Mouse (Mus musculus): ENCODE measurements around the gene Edem1. TPM values are rescaled to one million over a fixed set of nuclear protein-coding genes. Genes with fewer than 3 reads are reported as not detected.
"Not testable (repeated sequence)": the region's sequence is repeated elsewhere in the genome, so short reads cannot be mapped to it uniquely, and the experiment has no call there.

Gene Edem1
- total RNA-seq, 2 experiments from 2014 or later = 19.3 to 21.7 TPM

- not testable (repeated sequence) for ATAC-seq (replicated peaks; ENCODE audit: low FRiP score, poor library complexity, severe bottlenecking)
Observed at GRCm38 (mm10) chr6:108869031-108869430, 40.6 kb downstream of the Edem1 start.

- ATAC-seq (replicated peaks; ENCODE audit: low FRiP score, poor library complexity, severe bottlenecking) = no peak
Observed at GRCm38 (mm10) chr6:108870421-108870820, 42.0 kb downstream of the Edem1 start.

- ATAC-seq (replicated peaks; ENCODE audit: low FRiP score, poor library complexity, severe bottlenecking) = no peak
Observed at GRCm38 (mm10) chr6:108871251-108871650, 42.8 kb downstream of the Edem1 start.

- ATAC-seq (replicated peaks; ENCODE audit: low FRiP score, poor library complexity, severe bottlenecking) = no peak
Observed at GRCm38 (mm10) chr6:108875344-108875743, 46.9 kb downstream of the Edem1 start.

- no peak for ATAC-seq (replicated peaks; ENCODE audit: low FRiP score, poor library complexity, severe bottlenecking)
Observed at GRCm38 (mm10) chr6:108876052-108876451, 47.6 kb downstream of the Edem1 start.

- no peak for ATAC-seq (replicated peaks; ENCODE audit: low FRiP score, poor library complexity, severe bottlenecking)
Observed at GRCm38 (mm10) chr6:108876486-108876885, 48.0 kb downstream of the Edem1 start.

- ATAC-seq (replicated peaks; ENCODE audit: low FRiP score, poor library complexity, severe bottlenecking) = no peak
Observed at GRCm38 (mm10) chr6:108880368-108881013, 52.0 kb downstream of the Edem1 start.

GRCm38 (mm10) chr6:108881074-108881473 is 52.6 kb downstream of the Edem1 start:
- no peak for ATAC-seq (replicated peaks; ENCODE audit: low FRiP score, poor library complexity, severe bottlenecking)

- ATAC-seq (replicated peaks; ENCODE audit: low FRiP score, poor library complexity, severe bottlenecking) = no peak
Observed at GRCm38 (mm10) chr6:108883826-108884225, 55.4 kb downstream of the Edem1 start.

GRCm38 (mm10) chr6:108884603-108885002 is 56.2 kb downstream of the Edem1 start:
- ATAC-seq (replicated peaks; ENCODE audit: low FRiP score, poor library complexity, severe bottlenecking) = no peak

- ATAC-seq (replicated peaks; ENCODE audit: low FRiP score, poor library complexity, severe bottlenecking) = no peak
Observed at GRCm38 (mm10) chr6:108886346-108886745, 57.9 kb downstream of the Edem1 start.

- no peak for ATAC-seq (replicated peaks; ENCODE audit: low FRiP score, poor library complexity, severe bottlenecking)
Observed at GRCm38 (mm10) chr6:108892589-108892988, 64.1 kb downstream of the Edem1 start.

GRCm38 (mm10) chr6:108895129-108895528 is 66.7 kb downstream of the Edem1 start:
- no peak for ATAC-seq (replicated peaks; ENCODE audit: low FRiP score, poor library complexity, severe bottlenecking)

- no peak for ATAC-seq (replicated peaks; ENCODE audit: low FRiP score, poor library complexity, severe bottlenecking)
Observed at GRCm38 (mm10) chr6:108895976-108896375, 67.5 kb downstream of the Edem1 start.

- ATAC-seq (replicated peaks; ENCODE audit: low FRiP score, poor library complexity, severe bottlenecking) = no peak
Observed at GRCm38 (mm10) chr6:108896525-108897087, 68.2 kb downstream of the Edem1 start.

GRCm38 (mm10) chr6:108899231-108899630 is 70.8 kb downstream of the Edem1 start:
- ATAC-seq (replicated peaks; ENCODE audit: low FRiP score, poor library complexity, severe bottlenecking) = no peak

- ATAC-seq (replicated peaks; ENCODE audit: low FRiP score, poor library complexity, severe bottlenecking) = no peak
Observed at GRCm38 (mm10) chr6:108902124-108902523, 73.7 kb downstream of the Edem1 start.

GRCm38 (mm10) chr6:108903280-108903679 is 74.8 kb downstream of the Edem1 start:
- ATAC-seq (replicated peaks; ENCODE audit: low FRiP score, poor library complexity, severe bottlenecking) = no peak

GRCm38 (mm10) chr6:108906539-108906938 is 78.1 kb downstream of the Edem1 start:
- no peak for ATAC-seq (replicated peaks; ENCODE audit: low FRiP score, poor library complexity, severe bottlenecking)
